Mouse (Mus musculus): ENCODE measurements at regions not wholly inside any gene's neighbourhood (a gene's known extent, or its start where the extent isn't known, plus 50 kb on each side); places are given as distances from the start of the nearest gene placed in this dataset.
"Not testable (repeated sequence)": the region's sequence is repeated elsewhere in the genome, so short reads cannot be mapped to it uniquely, and the experiment has no call there.

GRCm38 (mm10) chr17:31732176-31732880 is 54.7 kb downstream of the Cryaa start:
- no peak for DNase-seq
- intact Hi-C loops (cut with DNase I; ENCODE audit: low total_unique reads) = no loop called here

DNA sequence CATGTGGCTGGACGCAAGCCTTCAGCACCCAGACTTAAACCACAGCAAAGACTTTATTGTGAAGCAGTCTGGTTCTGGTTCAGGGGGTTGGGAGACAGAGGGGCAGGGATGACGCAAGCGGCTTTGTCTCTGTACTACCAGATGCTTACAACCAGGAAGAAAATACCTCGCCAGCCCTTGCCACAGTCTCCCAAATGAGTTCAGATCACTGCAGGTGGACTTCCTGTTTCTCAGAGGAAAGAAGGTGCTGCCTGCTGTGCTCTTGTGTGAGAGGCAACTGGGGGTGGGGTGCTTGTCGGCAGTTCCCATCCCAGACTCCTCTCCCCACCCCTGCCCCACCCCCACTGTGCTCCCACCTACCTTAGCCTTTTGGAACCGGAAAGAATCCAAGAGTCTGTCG is 56.9 kb downstream of the Cryaa start:
- intact Hi-C loops (cut with DNase I; ENCODE audit: low total_unique reads) = no loop called here
- no peak for DNase-seq

- intact Hi-C loops (cut with DNase I; ENCODE audit: low total_unique reads) = no loop called here
- no peak for DNase-seq
Observed at GRCm38 (mm10) chr17:31736716-31737115, 59.1 kb downstream of the Cryaa start.

GRCm38 (mm10) chr17:31738249-31738648 is 60.6 kb downstream of the Cryaa start:
- intact Hi-C loops (cut with DNase I; ENCODE audit: low total_unique reads) = no loop called here
- no peak for DNase-seq

DNA sequence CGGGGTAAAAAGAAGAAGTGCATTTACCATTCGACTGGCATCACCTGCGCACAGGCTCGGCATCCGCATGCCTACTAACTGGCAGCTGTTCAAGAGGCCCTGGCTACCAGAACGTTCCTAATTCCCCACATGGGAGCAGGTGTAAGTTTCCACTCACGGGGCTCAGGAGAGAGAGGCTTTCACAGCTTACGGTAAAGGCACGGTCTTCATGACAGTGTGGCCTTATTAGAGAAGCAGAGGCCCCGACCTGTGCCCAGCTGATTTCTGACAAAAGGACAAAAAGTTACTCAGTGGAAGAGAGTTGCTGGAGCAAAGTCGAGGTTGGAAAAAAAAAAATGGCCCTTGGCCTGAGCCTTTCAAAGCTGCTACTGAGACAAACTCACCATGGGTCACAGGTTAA is 62.0 kb downstream of the Cryaa start:
- intact Hi-C loops (cut with DNase I; ENCODE audit: low total_unique reads) = no loop called here
- DNase-seq = no peak

- no peak for DNase-seq
- intact Hi-C loops (cut with DNase I; ENCODE audit: low total_unique reads) = no loop called here
Observed at GRCm38 (mm10) chr17:31740059-31740458, 62.5 kb downstream of the Cryaa start.

DNA sequence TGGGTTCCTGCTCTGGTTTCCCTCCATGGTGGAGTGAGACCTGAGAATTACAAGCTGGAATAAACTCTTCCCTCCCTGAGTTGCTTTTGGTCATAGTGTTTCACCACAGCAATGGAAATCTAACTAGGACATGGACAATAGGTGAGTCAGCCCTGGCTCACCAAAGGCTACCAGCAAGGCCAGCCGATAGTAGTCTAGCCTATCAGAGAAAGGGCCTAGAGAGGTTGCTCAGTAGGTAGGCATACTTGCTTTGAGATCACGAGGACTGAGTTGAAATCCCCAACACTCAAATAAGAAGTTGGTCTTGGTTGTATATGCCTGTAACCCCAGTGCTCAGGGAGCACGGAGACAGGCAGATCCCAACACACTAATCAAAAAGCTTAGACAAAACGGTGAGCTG is 66.0 kb downstream of the Cryaa start:
- no peak for DNase-seq
- intact Hi-C loops (cut with DNase I; ENCODE audit: low total_unique reads) = no loop called here

DNA sequence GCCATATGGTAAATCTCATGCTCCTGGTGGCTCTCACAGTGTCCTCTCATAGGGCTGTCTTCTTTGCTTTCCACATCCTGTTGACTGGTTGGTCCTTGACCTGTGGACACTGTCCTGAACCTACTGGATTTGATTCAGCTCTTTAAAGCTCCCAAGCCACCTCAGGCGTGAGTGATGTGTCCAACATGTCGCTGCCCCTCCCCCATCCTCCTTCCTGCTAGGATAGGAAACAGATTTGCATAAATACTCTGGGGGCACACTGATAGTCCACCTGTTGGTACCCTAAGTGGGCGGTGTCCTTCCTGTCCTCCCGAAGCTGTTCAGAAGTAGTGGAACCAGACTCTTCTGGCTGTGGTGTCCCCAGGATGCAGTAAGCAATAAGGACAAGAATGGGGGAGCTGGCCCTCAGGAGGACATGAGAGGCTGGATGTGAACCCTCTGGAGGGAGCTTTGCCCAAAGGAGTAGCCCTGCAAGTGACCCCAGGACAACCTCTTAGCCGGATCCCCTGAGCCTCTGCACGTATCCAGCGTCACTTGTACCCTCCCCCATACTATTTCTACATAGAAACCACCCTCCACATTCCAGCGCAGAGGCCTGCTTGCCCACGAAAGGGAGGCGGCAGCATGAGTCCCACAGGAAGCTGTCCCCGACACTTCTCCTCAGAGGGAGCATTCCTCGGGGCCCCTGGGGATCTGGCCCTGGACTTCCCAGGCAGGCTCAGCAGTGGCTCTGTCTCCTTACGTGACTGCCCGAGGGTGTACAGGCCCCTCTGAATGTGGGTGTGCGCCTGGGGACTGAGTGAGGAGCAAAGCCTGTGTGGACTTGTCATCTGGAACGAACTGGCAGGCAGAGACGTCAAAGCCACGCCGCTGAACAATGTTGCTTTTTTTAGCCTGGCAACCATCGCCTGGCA is 68.8 kb downstream of the Cryaa start:
- intact Hi-C loops (cut with DNase I; ENCODE audit: low total_unique reads) = no loop called here
- peak; percentile 41 for DNase-seq

GRCm38 (mm10) chr17:31747563-31747962 is 70.0 kb downstream of the Cryaa start:
- no peak for DNase-seq
- intact Hi-C loops (cut with DNase I; ENCODE audit: low total_unique reads) = no loop called here

DNA sequence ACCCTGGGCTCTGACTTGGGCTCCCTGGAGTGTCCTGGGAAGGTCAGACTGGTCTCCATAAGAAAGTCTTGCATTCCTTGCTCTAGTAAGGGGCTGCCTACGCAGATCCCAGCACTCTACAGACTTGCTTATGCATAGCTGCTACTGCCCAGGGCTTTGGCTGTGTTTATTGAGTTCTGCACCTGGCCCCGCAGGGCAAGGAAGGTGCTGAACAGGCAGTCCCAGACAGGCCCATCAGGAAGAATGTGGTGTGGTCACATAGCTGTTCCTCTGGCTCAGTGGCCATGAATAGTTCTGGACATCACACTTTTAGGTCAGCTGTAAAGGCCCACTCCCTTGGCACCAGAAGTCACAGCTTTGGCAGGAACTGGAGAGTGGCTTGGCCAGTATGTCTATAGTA is 70.6 kb downstream of the Cryaa start:
- intact Hi-C loops (cut with DNase I; ENCODE audit: low total_unique reads) = no loop called here
- no peak for DNase-seq

- no peak for DNase-seq
- intact Hi-C loops (cut with DNase I; ENCODE audit: low total_unique reads) = no loop called here
Observed at GRCm38 (mm10) chr17:31748971-31749370, 71.4 kb downstream of the Cryaa start.

- intact Hi-C loops (cut with DNase I; ENCODE audit: low total_unique reads) = no loop called here
- DNase-seq = no peak
Observed at GRCm38 (mm10) chr17:31751262-31751661, 73.7 kb downstream of the Cryaa start.

- no peak for DNase-seq
- intact Hi-C loops (cut with DNase I; ENCODE audit: low total_unique reads) = no loop called here
Observed at GRCm38 (mm10) chr17:31753113-31753858, 75.7 kb downstream of the Cryaa start.

GRCm38 (mm10) chr17:31753859-31754229 is 76.2 kb downstream of the Cryaa start:
- intact Hi-C loops (cut with DNase I; ENCODE audit: low total_unique reads) = no loop called here
- DNase-seq = no peak

- intact Hi-C loops (cut with DNase I; ENCODE audit: low total_unique reads) = loop anchor here (10.0 kb wide), 1 partner anchor 264 kb away; no protein-coding TSS in a partner anchor
- DNase-seq = no peak
Observed at GRCm38 (mm10) chr17:31760465-31760864, 82.9 kb downstream of the Cryaa start.

- intact Hi-C loops (cut with DNase I; ENCODE audit: low total_unique reads) = loop anchor here (10.0 kb wide), 1 partner anchor 262 kb away; no protein-coding TSS in a partner anchor
- DNase-seq = no peak
Observed at GRCm38 (mm10) chr17:31763078-31763477, 85.5 kb downstream of the Cryaa start.

- intact Hi-C loops (cut with DNase I; ENCODE audit: low total_unique reads) = loop anchor here (10.0 kb wide), 1 partner anchor 258 kb away; no protein-coding TSS in a partner anchor
- peak; percentile 60 for DNase-seq
Observed at GRCm38 (mm10) chr17:31766779-31767697, 88.6 kb downstream of the Sik1 start.

DNA sequence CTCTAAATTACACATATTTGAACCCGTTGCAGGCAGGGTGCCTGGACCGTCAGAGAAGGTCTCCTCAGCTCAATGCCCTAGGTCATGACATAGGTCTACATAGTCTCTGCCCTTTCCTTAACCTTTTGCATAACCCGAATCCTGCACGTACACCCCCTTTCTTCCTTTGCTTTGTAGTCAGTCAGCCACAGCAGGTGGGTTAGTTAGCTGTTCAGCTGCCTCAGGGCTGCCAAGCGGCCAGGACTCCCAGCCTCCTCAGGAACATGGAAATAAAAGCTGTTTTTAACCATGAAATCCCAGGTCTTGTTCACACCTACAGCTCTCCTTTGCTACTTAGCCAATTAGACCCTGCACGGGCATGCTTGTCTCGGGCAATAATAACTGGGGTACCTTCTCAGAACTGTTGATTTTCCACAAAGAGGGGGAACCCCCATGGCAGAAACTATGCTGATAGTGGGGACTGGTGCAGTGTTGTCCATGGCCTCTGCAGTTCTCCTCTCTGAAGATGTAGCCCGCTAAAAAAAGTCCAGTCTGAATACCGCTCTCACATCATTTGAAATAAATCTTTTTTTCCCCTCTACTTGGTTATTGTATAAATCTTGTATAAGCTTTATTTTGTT is 83.3 kb downstream of the Sik1 start:
- DNase-seq = no peak
- intact Hi-C loops (cut with DNase I; ENCODE audit: low total_unique reads) = no loop called here

- intact Hi-C loops (cut with DNase I; ENCODE audit: low total_unique reads); DNase-seq: not testable (repeated sequence)
Observed at GRCm38 (mm10) chr17:31773882-31774281, 81.7 kb downstream of the Sik1 start.

Measured in gastrocnemius, postnatal 14 days (tissue).